Mouse (Mus musculus): ENCODE measurements around the gene Sugt1. TPM values are rescaled to one million over a fixed set of nuclear protein-coding genes. Genes with fewer than 3 reads are reported as not detected.
A peak's percentile ranks its signal among the peaks of the same experiment; 100 is the strongest.

The Sugt1 gene
- 10 to 100 TPM; 91.3 to 95.7 TPM for total RNA-seq (2021)
- long read RNA-seq, experiment 1, full-length matches to known transcripts: 27 of 34 reads
- long read RNA-seq, experiment 1, partial matches to known transcripts: 3 of 34 reads
- long read RNA-seq, experiment 1, other reads (novel, unspliced or antisense): 4 of 34 reads
- long read RNA-seq, experiment 2, full-length matches to known transcripts: 42 of 57 reads
- long read RNA-seq, experiment 2, partial matches to known transcripts: 2 of 57 reads
- long read RNA-seq, experiment 2, other reads (novel, unspliced or antisense): 13 of 57 reads

DNA sequence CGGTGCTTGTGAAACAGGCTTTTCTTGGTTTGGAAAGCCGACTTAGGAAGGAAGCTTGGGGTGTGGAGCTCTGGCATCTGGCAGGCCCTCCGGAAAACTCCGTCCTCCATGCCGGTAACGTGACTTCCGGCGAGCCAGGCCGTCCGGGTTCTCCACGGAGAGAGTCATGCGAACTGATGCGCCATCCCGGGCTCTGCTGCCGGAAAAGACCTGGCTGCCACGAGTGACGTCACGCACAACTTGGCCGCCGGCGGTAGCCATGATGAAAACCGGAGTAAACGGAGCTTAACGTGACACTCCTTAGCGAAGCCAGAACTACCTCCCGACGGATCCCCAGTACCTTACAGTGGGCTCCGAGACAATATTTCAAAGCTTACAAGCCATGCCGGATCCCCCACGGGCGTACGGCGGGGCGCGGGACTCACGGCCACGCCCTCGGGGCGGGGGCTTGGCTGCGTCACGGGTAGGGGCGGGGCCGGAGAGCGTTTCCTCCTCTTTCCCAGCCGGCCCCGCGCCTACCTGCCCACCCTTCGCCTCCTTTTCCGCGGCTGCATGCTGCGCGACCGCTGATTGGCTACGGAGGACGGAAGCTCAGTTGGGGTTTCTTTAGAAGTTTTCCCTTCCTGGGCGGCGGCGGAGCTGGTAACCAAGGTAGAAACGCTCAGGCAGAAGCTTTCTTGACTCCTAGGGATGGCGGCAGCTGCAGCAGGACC lies at the start of gene Sugt1:
Sugt1 (plus strand) TSS at position 553 of the 713 bp plus-strand sequence.
- peak; percentile 82 to 89 for DNase-seq (ENCODE audit: low spot score in 2 of 2)

DNA sequence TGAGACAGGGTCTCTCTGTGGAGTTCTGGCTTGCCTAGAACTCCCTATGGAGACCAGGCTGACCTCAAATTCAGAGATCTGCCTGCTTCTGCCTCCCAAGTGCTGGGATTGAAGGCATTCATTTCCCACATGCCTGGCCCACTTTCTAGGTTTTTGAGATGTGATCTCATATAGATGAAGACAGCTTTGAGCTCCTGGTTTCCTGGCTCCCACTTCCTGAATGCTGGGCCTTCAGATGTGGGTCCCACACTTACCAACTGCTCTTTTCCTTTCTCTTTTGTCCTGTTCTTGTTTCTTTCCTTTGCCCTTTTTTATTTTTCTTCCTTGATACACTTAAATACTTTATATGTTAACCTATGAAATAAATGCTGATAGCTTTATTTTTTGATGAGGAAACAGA lies 49.6 kb upstream of the Sugt1 start:
- no peak for DNase-seq (ENCODE audit: low spot score in 2 of 2)

DNA sequence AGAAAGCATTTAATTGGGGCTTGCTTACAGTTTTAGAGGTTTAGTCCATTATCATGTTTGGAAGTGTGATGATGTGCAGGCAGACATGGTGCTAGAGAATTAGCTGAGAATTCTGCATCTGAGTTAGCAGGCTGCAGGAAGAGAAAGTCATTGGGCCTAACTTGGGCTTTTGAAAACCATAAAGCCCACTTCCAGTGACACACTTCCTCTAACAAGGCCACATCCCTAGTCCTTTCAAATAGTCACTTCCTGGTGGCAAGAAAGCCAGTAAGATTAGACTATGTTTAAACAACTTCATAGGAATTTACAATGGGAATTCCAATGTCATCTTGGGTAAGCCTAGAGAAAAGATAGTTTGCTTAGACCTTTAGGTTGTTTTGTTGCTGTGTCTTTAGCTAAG lies 45.9 kb upstream of the Sugt1 start:
- DNase-seq (ENCODE audit: low spot score in 2 of 2): no peak

DNA sequence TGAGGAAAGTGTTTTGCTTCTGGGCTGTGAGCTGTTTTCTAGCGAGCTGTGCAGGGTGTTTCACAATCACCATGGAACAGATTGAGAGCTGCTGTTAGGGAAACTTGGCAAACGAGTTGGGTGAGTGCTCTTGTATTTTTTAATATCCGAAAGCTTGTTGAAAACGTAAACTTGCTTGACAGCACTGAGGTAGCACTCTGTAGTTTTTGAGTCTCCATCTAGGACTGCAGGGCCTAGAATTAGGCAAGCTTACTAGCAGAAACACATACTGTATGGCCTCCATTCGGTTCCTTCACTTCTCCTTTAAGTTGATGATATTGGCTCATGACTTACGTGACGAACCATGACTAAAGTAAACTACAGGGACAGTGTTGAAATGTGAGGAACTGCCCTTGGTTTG lies 38.1 kb upstream of the Sugt1 start:
- no peak for DNase-seq (ENCODE audit: low spot score in 2 of 2)

DNA sequence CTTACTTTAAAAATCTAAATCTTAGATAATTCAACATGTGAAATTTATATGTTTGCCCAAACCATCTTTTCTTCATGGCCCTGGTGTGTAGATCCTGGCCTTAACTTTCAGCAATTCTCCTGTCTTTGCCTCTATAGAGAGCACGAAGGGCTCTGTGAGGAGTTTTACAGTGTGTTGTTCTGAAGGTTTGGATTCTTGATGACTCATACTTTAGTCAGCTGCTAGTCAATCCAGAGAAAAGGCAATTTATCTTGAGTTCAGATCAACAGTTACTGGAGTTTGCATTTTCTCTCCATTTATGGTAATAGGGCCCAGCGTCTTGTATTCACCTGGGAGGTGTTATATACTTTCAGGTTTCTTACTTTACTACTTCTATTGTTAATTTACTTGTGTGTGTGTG lies 35.6 kb upstream of the Sugt1 start:
- no peak for DNase-seq (ENCODE audit: low spot score in 2 of 2)

DNA sequence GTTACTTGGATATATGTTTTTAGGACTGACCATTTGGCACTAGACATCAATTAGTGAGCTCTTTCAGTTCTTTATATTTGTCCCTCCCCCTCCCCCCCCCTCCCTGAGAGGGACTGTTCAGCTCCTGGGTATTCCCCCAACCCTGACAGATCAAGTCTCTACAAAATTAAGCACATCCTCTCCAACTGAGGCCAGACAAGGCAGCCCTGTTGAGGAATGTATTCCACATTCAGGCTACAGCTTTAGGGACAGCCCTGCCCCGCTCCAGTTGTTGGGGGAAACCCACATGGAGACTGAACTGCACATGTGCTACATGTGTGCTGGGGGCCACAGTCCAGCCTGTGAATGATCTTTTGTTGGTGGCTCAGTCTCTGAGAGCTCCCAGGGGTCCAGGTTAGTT lies 34.6 kb upstream of the Sugt1 start:
- DNase-seq (ENCODE audit: low spot score in 2 of 2): no peak

DNA sequence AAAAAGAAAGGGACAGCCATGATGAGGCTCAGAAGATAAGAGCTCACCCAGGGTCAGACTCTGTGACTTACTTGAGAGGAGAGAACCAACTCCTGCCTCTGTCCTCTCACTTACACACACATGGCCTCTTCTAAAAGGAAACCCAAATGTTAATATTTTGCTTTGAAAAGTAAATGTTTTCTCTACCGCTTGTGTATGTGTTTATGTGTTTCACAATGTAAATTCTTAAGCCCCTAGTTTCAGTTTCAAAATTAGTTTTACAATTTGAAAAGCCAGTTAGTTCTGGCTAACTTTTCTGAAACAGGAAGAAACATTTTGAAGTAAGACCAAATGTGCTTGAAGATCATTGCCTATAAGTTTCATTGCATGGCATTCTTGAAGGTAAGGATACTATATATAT lies 29.7 kb upstream of the Sugt1 start:
- DNase-seq (ENCODE audit: low spot score in 2 of 2): no peak

DNA sequence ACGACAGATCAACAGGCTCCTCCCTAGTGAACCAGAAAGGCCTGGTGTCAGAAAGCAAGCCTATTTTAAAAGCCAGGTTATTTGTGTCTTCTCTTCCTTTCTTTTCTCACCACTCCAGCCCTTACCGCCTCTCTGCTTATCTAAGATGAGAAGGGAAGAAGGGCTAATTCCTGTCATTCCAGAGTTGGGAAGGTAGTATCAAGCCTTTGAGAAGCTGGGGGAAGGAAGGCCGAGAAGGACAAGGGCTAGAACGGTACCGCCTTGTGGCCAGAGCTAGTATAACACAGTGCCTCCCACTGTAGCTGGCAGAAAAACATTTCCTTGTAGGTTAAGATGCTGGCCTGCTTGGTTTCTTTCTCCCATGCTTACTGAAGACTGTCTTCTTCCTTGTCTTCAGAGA lies 24.7 kb upstream of the Sugt1 start:
- peak in 1 of 2 experiments; percentile 10 for DNase-seq (ENCODE audit: low spot score in 2 of 2)

DNA sequence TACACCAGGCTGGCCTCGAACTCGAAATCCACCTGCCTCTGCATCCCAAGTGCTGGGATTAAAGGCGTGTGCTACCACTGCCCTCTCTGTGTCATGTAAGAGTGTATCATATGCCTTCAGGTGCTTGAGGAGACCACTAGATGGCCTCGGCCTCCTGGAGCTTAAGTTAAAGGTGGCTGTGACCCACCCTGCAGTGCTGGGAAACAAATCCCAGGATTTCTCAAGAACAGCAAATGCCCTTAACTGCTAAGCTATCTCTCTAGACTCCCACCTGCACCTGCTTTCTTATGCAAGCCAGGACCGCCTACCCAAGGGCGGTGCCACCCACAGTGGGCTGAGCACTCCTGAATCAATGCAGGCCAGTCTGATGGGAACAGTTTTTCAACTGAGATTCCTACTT lies 22.7 kb upstream of the Sugt1 start:
- no peak for DNase-seq (ENCODE audit: low spot score in 2 of 2)

DNA sequence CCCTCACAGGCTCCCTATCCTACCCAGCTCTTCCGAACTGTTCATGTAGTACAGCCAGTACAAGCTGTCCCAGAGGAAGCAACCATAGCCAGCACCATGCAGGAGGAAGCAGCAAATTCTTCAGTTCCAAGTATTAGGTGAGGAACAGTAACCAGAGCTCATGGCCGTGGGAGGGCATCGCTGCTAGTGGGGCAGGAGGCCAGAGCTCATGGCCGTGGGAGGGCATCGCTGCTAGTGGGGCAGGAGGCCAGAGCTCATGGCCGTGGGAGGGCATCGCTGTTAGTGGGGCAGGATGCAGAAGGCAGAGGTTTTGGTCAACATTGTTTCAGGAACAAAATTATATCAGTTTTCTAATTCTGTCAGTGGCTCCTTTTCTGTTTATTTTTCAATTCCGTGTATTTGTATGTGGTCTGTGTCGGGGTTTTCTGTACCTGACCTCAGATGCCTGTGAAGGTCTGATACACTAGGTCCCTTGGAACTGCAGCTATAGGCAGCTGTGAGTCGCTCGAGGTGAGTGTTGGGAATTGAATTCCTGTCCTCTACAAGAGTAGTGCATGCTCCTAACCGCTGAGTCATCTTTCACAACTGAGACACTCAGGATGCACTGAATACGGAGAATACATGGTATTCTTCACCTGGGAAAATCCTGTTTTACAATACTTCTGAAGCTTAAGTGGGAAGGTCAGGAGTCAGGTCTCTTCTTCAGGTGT lies 13.9 kb upstream of the Sugt1 start:
- DNase-seq (ENCODE audit: low spot score in 2 of 2): no peak

DNA sequence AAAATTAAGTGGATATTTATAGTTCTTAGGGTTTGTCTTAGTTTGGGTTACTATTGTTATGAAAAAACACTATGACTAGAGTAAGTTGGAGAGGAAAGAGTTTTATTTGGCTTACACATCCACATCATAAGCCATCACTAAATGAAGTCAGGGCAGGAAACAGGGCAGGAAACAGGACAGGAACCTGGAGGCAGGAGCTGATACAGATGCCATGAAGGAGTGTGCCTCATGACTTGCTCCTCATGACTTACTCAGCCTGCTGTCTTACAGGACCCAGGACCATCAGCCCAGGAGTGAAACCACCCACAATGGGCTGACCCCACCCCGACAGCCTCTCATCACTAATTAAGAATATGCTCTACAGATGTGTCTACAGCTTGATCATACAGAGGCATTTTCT lies 13.1 kb upstream of the Sugt1 start:
- no peak for DNase-seq (ENCODE audit: low spot score in 2 of 2)

DNA sequence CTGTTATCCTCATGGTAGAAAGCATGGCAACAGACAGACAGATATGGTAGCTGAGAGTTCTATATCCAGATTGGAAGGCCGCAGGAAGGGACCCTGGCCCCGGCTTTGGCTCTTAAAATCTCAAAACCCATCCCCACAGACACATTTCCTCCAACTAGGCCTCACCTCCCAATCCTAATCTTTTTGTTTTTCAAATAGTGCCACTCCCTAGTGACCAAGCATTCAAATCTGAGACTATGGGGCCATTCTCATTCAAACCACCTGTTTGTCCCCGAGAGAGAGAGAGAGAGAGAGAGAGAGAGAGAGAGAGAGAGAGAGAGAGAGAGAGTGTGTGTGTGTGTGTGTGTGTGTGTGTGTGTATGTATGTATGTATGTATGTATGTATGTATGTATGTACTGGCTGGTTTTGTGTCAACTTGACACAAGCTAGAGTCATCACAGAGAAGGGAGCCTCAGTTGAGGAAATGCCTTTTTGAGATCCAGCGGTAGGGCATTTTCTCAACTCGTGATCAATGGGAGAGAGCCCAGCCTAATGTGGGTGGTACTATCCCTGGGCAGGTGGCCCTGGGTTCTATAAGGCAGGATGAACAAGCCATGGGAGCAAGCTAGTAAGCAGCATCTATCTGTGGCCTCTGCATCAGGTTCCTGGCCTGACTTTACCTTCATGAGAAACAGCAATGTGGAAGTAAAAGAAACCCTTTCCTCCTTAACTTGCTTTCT lies 3.8 kb upstream of the Sugt1 start:
- no peak for DNase-seq (ENCODE audit: low spot score in 2 of 2)

DNA sequence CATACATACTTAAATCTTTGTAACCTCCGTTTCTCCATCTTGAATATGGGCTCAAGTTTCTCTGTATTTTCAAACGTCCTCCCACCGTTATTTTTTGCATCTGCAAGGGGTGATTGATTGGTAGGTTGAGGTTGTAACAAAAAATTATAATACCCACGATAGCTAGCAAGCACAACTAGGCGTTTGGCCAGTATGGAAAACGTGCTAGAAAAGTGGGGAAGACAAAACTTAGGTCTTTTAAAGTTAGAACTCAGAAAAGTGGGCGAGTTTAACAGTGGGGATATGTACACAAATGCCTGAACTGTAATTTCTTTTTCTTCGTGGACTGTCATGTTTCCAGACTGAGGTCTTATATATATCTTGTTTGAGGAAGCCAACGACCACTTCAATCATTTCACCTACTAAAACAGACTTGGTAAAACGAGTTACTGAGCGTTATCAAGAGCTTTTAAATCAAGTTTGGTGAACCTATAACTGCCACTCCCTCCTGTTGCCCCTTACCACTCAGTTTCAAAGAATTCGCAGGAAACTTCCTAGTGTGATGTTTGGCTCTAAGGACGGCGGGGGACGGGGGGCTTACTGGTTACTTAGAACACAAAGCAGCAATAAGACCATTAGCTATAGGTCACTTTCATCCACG lies 872 bp upstream of the Sugt1 start:
- no peak for DNase-seq (ENCODE audit: low spot score in 2 of 2)

DNA sequence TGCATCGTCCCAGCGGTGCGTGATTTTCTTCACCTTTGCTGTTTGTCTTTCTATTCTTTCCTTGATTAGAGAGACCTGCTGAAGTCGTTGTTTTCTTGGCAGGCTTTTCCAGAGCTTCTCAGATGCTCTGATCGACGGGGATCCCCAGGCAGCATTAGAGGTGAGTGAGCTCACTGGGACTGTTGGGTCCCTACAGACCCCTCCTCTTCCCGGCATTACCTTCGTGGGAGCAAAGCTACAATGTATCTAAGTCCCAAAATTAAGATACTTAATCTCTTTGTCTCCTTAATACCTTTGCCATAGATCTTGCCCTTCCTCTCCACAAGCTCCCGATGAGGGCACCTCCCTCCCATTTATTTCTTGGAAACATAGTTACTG lies 350 bp downstream of the Sugt1 start:
- DNase-seq (ENCODE audit: low spot score in 2 of 2): no peak

DNA sequence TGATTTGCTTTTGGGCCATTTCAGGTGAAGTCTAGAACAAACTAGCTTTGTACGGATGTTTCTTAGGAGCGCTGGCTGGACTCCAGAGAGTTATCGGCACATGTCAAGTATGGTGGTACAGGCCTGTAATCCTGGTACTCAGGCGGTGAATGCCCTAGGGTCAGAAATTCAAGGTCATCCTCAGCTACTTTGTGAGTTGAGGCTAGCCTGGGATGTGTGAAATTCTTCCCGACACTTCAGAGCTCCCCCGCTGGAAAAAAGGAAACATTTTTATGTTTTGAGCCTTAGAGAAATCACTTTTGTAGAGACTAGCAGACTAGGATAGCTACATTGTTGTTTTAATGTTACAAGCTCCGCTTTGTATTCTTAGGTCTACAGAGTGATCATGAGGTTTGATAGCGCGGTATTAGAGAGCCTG lies 1.1 kb downstream of the Sugt1 start:
- DNase-seq (ENCODE audit: low spot score in 2 of 2): no peak

DNA sequence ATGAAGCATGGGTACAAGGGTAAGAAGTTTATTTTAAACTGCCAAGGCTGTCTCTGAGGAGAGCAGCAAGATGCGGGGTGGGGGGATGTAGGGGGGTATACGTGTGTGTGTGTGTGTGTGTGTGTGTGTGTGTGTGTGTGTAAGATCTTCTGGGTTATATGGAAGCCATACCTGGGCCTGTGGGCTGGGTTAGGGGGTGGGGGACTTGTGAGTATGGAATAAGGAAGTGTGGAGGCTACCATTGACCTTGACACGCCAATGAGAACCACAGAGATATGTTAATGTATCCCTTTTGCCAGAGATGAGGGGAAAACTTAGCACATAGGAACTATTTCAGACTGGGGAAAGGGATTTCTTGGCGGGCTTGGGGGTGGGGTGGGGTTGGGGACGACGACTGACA lies 1.9 kb downstream of the Sugt1 start:
- DNase-seq (ENCODE audit: low spot score in 2 of 2): no peak

DNA sequence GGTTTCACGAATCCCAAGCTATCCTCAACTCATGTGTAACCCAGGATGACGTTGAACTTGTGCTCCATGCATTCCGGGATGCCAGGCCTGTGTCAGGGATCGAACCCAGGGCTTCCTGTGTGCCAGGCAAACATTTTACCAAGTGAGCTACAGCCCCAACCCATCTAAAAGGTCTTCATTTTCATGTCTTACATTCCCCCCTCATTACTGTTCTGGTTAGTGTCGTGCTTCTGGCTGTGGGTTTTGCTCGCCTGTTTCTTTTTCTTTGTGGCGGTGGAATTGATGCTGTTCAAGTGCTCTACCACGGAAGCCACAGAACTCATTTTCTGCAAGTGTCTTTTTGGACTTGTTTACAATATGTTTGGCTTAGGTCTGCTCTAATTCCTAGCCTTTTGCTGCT lies 3.4 kb downstream of the Sugt1 start:
- no peak for DNase-seq (ENCODE audit: low spot score in 2 of 2)

DNA sequence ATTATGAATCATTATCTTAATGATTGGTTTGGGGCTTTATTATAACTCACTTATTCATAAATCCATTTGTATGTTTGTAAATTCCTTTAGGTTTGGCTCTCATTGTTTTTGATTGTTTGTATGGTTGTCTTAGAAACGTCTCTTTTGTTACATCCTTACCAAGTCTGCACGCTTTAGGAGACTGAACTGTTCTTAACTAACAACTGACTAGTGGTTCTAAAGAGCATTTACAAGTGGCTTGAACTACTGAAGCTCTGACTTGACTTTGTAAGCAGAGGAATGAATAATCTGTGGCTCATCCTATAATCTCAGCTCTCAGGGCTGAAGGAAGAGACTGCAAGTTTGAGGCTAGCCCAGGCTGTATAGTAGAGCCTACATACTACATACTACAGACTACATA lies 4.1 kb downstream of the Sugt1 start:
- DNase-seq (ENCODE audit: low spot score in 2 of 2): no peak

DNA sequence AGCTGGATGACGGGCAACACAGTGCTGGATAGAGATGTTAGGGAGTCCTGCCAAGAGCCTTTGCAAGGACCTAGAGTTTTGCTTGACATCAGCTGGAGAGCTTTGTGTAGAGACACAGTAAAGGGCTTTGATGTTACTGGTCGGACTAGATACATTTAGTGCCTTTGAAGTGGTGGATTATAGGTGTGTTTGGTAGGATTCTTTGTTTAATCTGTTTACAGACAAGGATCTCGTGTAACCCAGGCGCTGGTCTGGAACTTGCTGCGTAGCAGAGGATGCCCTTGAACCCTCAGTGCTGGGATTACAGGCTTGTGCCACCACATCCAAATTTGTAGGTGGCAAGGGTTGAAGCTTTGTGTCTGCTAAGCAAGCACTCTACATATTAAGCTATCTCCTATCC lies 6.6 kb downstream of the Sugt1 start:
- DNase-seq (ENCODE audit: low spot score in 2 of 2): no peak

DNA sequence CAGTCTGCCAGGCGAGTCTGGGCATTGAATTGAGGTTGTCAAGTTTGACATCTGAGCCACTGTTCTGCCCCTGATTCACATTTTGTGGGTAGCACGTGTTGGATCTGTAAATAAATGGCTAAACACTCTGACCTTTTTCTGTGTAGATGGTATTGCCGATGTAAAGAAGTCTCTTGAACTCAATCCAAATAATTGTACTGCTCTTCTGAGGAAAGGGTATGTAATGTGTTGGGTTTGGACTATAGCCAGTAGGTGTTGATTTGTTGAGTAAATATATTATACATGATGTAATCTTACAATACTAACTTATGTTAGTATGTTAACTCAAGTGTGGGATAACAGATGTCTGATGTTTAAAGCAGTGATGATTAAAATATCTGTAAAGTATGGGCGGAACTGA lies 9.1 kb downstream of the Sugt1 start:
- DNase-seq (ENCODE audit: low spot score in 2 of 2): no peak

DNA sequence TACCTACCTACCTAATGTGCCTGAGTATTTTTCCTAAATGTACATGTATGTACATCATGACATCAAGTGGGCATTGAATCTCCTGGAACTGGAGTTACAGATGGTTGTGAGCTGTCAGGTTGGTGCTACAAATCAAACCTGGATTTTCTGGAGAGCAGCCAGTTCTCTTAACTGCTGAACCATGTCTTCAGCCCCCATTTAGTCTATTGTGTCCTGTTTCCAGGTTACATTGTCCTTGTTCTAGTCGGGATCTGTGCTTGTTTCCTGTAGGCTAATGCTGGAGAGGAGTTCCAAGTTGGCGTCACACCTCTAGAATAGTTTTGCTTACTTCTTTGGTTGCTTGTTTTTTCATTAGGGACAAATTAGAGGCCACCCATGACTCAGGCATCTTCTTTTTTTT lies 18.4 kb downstream of the Sugt1 start:
- DNase-seq (ENCODE audit: low spot score in 2 of 2): no peak
